Mouse (Mus musculus) gastrocnemius, adult 8-10 months (tissue): Measurements from ENCODE around the gene Olfr893. TPM values are rescaled to one million over a fixed set of nuclear protein-coding genes. Genes with fewer than 3 reads are reported as not detected.
"Not testable (repeated sequence)": the region's sequence is repeated elsewhere in the genome, so short reads cannot be mapped to it uniquely, and the experiment has no call there.

Experiments used
- DNase-seq, 2 experiments: peaks; one replicate each; pipeline ENCODE4 v3.0.0; 2022; ENCODE audit warnings: low spot score in 2 of 2
- total RNA-seq, 4 experiments: library from RNA; stranded (reverse); gene quantifications; 2 replicates each; pipeline ENCODE4 v1.2.4; 2022

The Olfr893 gene
- not detected for total RNA-seq

- no peak for DNase-seq
Observed at GRCm38 (mm10) chr9:38208065-38208464, at the start of gene Olfr893. Olfr893 (plus strand) TSS chr9:38208365.

GRCm38 (mm10) chr9:38168341-38168740 lies 39.8 kb upstream of the Olfr893 start:
- not testable (repeated sequence) for DNase-seq

GRCm38 (mm10) chr9:38180721-38181120 lies 27.4 kb upstream of the Olfr893 start, which contains the start of gene Olfr891:
Olfr891 (minus strand) TSS chr9:38180821.
- no peak for DNase-seq

- no peak for DNase-seq
Observed at GRCm38 (mm10) chr9:38217755-38218154, 9.6 kb downstream of the Olfr893 start, which contains the start of gene Olfr894. Olfr894 (plus strand) TSS chr9:38218055.

GRCm38 (mm10) chr9:38252474-38252873 lies 44.3 kb downstream of the Olfr893 start, which contains the start of gene Olfr143:
Olfr143 (plus strand) TSS chr9:38252774.
- no peak for DNase-seq

Other genes starting within 250 kb of the Olfr893 start
- not detected for gene Olfr881, start 216.5 kb upstream of the Olfr893 start, total RNA-seq
- gene Olfr883, start 182.6 kb upstream of the Olfr893 start, total RNA-seq = not detected
- gene Olfr884, start 161.8 kb upstream of the Olfr893 start, total RNA-seq = not detected
- gene Olfr885, start 147.0 kb upstream of the Olfr893 start, total RNA-seq = not detected
- gene Olfr887, start 124.3 kb upstream of the Olfr893 start, total RNA-seq = not detected
- gene Olfr888, start 100.2 kb upstream of the Olfr893 start, total RNA-seq = not detected
- gene Olfr889, start 93.2 kb upstream of the Olfr893 start, total RNA-seq = not detected
- gene Olfr890, start 65.8 kb upstream of the Olfr893 start, total RNA-seq = not detected
- not detected for gene Olfr891, start 27.5 kb upstream of the Olfr893 start, total RNA-seq
- gene Olfr894, start 9.7 kb downstream of the Olfr893 start, total RNA-seq = not detected
- not detected for gene Olfr143, start 44.4 kb downstream of the Olfr893 start, total RNA-seq
- gene Olfr895, start 59.5 kb downstream of the Olfr893 start, total RNA-seq = not detected
- not detected for gene Olfr896-ps1, start 82.7 kb downstream of the Olfr893 start, total RNA-seq
- not detected for gene Olfr25, start 120.7 kb downstream of the Olfr893 start, total RNA-seq
- gene Olfr898, start 140.0 kb downstream of the Olfr893 start, total RNA-seq = not detected
- gene Olfr250, start 158.5 kb downstream of the Olfr893 start, total RNA-seq = not detected
- not detected for gene Olfr251, start 168.7 kb downstream of the Olfr893 start, total RNA-seq
- not detected for gene Olfr147, start 193.3 kb downstream of the Olfr893 start, total RNA-seq
- not detected for gene Olfr901, start 221.1 kb downstream of the Olfr893 start, total RNA-seq
- gene Olfr902, start 239.3 kb downstream of the Olfr893 start, total RNA-seq = not detected